In the genomic region with DNA sequence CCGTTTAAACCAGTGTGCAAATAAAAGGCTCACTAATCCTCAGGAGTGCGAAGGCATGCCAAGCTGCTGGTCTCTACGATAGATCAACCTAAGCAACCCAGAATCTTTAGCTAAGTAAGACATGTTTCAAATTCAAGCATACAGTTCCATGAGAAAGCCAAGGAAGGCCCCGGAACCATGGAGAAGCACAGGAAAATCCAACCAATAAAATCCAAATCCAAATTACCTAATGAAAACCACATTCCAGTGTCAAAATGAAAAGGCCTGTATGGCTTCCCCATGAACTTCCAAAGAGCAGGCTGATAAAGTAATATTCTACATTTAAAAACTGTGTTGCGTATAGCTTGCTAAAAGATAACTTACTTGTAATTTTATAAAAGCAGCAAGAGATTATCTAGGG, we compare ENCODE assay signal across 19 mouse cellular contexts.
"Had no signal": no experiment of that assay in that cellular context is flagged by ENCODE, and none has a peak within 500 bp of the region (broad histone marks: within the 10 kb centered on the region; RNA-seq: fewer than 3 reads in every experiment).

No protein-coding gene starts in this region.

- H3K27me3 ChIP-seq: liver, embryonic 12.5 days; liver, embryonic 15.5 days; lung, embryonic 15.5 days; megakaryocyte, embryonic 14.5 days had no signal

- H3K4me2 ChIP-seq: liver, embryonic 12.5 days; liver, embryonic 15.5 days; lung, embryonic 15.5 days had no signal

- H3K4me3 ChIP-seq: liver, embryonic 12.5 days; liver, embryonic 15.5 days; lung, embryonic 15.5 days; midbrain, embryonic 10.5 days had no signal

- H3K36me3 ChIP-seq: liver, embryonic 12.5 days; liver, embryonic 15.5 days; lung, embryonic 15.5 days; midbrain, embryonic 10.5 days had no signal

- DNase-seq: kidney, adult 11 months; kidney, adult 8-10 months; kidney, postnatal 14 days; kidney, postnatal 4 days; layer of hippocampus, adult 9-11 months; liver; lung, adult 18-20 months; lung, postnatal 10 days; lung, postnatal 36 days; midbrain, embryonic 14.5 days; right cerebral cortex, postnatal 14 days; right cerebral cortex, postnatal 4 days; thymus, postnatal 25 days had no signal

- ATAC-seq: liver, embryonic 12.5 days had no signal

- H3K9me3 ChIP-seq: liver, embryonic 12.5 days; liver, embryonic 15.5 days; lung, embryonic 15.5 days; megakaryocyte, embryonic 14.5 days; midbrain, embryonic 10.5 days had no signal

- H3K27ac ChIP-seq: liver, embryonic 12.5 days; liver, embryonic 15.5 days; lung, embryonic 15.5 days; stomach, postnatal 0 days had no signal

- H3K9ac ChIP-seq: liver, embryonic 12.5 days; liver, embryonic 15.5 days; lung, embryonic 15.5 days had no signal
